Mouse (Mus musculus) testis, adult 10 weeks (tissue): ENCODE measurements around the gene Snrpd3. TPM values are rescaled to one million over a fixed set of nuclear protein-coding genes. Genes with fewer than 3 reads are reported as not detected.

ENCODE experiments used
- polyA plus RNA-seq: library from polyadenylated mRNA; stranded (reverse); fragments of 350-450 nt; fragmentation: Illumina TruSeq; extraction: RNeasy Lipid Tissue Mini Kit (QIAGEN cat#74804); gene quantifications from one replicate; pipeline ENCODE4 v1.2.3, GENCODE M21; 2014; ENCODE audit warnings: low read depth, low replicate concordance

The Snrpd3 gene
- 19.3 TPM for polyA plus RNA-seq

GRCm38 (mm10) chr10:75517073-75517757, at the start of gene Snrpd3:
Gene Snrpd3, plus strand, starts transcription at chr10:75517551.

DNA sequence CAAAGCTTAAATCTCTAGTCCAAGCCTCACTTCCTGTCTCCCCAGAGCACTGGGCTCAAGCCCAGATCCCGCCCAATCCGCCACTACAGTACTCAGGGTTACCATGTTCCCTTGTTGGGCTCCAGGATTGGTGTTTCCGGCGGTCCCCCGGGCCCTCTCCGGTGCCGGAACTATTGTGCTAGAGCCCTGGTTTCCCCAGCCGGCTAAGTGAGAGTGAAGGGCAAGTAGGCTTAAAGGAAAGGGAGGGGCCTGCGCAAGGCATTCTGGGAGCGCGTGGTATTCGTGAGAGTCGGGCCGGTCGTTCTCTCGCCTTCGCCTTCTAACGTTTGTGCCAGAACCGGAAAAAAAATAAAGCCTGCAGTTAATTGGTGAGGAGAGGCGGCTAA, 400 bp downstream of the Snrpd3 start, which contains the start of gene Gucd1:
Gene Gucd1, minus strand, starts transcription at position 215 of the 386 bp plus-strand sequence.

GRCm38 (mm10) chr10:75559676-75560548, 42.6 kb downstream of the Snrpd3 start, which contains the start of gene Lrrc75b:
Gene Lrrc75b, minus strand, starts transcription at chr10:75560330.

DNA sequence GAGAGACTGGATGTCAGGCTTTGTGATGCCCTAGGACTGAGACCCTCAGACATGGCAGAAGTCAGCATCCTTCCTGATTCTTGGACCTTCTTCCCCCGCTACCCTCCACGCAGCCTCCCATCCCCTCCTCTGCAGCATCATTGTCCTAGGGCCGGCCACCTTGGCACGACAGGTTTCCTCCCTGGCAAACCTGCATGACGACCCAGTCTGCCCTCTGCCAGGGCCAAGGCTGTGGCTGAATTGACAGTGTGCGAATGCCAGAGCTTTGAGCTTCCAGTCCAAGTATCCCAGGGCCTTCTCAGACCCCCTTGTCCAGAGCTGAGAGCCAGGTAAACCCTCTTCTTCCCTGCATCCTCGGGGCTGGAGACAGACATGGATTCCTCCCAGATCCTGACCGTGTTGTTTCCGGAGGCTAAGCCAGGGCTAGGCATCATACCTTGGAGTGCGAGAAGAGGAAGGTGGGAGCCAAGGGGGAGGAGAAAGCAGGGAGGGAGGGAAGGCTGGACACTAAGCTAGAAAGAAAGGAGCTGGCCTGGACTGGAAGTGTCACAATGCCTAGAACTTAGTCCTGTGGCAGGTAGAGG, 43.8 kb downstream of the Snrpd3 start, which contains the start of gene Ggt1:
Gene Ggt1, plus strand, starts transcription at position 534 of the 584 bp plus-strand sequence.

Other genes starting within 250 kb of the Snrpd3 start
- gene Adora2a, start 200.7 kb upstream of the Snrpd3 start, polyA plus RNA-seq: not detected
- 0.07 TPM for gene Upb1, start 116.4 kb upstream of the Snrpd3 start, polyA plus RNA-seq
- 3.8 TPM for gene Gucd1, start 421 bp downstream of the Snrpd3 start, polyA plus RNA-seq
- gene Lrrc75b, start 42.8 kb downstream of the Snrpd3 start, polyA plus RNA-seq: 0.98 TPM
- gene Ggt1, start 44.1 kb downstream of the Snrpd3 start, polyA plus RNA-seq: not detected
- gene Ggt5, start 71.8 kb downstream of the Snrpd3 start, polyA plus RNA-seq: 0.18 TPM
- gene Susd2, start 126.5 kb downstream of the Snrpd3 start, polyA plus RNA-seq: 0.55 TPM
- 3.8 TPM for gene Cabin1, start 246.8 kb downstream of the Snrpd3 start, polyA plus RNA-seq